Mouse (Mus musculus) retina, postnatal 7 days (tissue): ENCODE data around the gene Lrrc40.
"Not testable (repeated sequence)": the region's sequence is repeated elsewhere in the genome, so short reads cannot be mapped to it uniquely, and the experiment has no call there.

Source experiments
- DNase-seq: peaks from one replicate; pipeline ENCODE4 v3.0.0-alpha.2; 2012; ENCODE audit warnings: low read depth, low spot score

The Lrrc40 gene

DNA sequence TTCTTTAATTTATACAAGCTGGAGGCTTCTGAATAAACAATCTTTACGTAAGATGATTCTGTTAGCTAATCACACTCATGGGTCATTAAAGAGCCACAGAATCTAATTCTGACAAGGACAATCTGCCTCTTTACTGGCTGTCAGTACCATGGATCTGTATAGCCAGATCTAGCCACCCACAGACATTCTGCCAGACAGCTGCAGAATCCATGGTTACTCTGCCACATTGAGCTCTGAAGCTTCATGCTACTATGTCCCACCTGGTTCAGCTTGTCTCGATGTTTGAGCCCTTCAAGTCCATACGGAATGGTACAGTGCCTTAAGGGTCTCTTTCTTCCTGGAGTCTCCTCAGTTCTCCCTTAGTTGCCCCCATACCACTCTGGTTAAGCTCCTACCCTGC lies 55.1 kb downstream of the Lrrc40 start:
- DNase-seq = no peak

DNA sequence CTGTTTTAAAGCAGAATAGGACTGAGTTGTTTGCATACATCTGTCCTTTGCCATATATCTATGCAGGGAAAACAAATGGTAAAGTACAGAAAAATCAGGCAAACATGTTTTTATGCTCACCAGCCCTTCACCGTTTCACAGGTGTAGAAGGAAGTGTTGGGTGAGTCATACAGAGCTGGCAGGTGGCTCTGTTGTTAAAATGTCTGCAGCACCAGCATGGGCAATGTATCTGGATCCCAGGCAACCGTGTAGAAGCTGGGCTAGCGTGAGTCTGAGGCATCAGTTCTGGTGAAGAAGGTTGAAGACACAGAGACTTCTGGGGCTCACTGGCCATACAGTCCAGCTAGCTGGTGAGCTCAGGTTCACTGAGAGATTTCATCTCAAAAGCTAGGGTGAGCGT lies 57.5 kb downstream of the Lrrc40 start:
- DNase-seq = no peak

DNA sequence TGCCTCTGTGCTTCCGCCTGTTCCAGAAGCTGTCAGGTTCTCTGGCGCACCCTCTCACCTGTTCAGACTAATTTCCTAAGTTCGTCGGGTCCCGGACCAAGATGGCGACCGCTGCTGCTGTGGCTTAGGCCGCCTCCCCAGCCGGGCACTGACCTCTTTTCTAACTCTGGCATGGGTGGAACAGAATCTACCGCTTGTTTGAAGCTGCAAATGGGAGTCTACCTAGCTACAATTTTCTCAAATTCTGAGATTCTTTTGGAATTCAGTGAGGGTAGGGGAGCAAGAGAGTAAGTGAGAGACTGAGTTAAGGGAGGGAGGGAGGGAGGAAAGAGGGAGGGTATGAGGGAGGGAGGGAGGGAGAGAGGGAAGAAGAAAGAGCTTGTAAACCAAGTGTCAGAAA lies 65.6 kb downstream of the Lrrc40 start:
- not testable (repeated sequence) for DNase-seq

DNA sequence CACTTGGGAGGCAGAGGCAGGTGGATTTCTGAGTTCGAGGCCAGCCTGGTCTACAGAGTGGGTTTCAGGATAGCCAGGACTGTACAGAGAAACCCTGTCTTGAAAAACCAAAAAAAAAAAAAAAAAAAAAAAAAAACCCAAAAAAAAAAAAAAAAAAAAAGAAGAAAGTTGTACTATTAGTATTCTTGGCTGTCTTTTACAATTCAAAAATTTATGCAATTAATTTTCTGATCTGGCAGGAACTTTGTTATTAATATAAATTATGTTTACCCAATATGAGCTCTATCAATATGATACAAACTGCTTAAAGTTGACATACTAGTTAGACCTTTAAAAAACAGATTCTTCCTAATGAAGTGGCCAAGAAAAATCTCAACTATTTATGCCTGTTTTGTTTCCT lies 66.1 kb downstream of the Lrrc40 start:
- not testable (repeated sequence) for DNase-seq

DNA sequence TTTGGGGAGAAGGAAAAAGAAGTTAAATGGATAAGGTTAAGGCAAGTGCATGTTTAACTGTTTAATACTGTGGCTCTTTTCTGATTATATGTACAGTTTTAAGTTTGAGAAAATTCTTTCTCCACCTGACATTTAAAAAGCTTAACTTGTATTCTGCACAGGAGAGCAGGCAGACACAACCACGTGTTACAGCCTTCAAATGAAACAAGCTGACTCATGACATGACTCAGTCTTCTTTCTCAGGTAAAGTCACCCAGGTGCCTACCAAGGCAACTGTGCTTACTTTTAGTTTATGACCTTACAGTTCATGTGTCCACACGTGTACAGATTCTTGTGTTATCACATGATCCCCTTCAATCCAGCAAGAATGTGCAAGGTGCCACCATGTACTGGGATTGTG lies 67.0 kb downstream of the Lrrc40 start:
- DNase-seq = no peak

DNA sequence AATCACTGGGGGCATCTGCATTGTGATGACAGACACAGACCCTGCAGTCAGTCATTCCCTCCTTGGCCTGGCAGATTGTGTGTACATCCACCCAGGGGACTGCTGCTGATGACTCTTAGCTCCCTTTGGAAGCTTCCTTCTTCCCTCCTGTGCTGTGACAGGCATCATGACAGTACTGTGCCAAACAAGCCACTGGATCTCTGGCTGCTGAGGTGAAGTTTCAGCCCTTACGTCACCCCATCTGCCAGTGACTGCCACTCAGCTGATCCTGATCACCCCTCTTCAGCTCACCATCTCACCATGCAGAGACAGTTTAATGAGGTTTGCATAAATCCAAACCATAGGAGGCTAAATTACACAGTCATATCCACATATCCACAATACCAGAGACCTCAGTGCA lies 68.8 kb downstream of the Lrrc40 start:
- no peak for DNase-seq
